Mouse (Mus musculus) C2C12 (cell line): Measurements from ENCODE around the gene Gdap1l1.

Experiments
- CTCF ChIP-seq: IDR thresholded peaks from one replicate; pipeline ENCODE4 v1.5.1; 2011; ENCODE audit not compliant: control insufficient read depth, insufficient read depth, insufficient read length
- MAX ChIP-seq: IDR thresholded peaks from one replicate; pipeline ENCODE4 v1.6.1; 2011; ENCODE audit warnings: mild to moderate bottlenecking, control low read depth
- MYOD1 ChIP-seq: IDR thresholded peaks from one replicate; pipeline ENCODE4 v1.6.1; 2011; ENCODE audit warnings: low read depth; ENCODE audit not compliant: control insufficient read depth, insufficient read length

DNA sequence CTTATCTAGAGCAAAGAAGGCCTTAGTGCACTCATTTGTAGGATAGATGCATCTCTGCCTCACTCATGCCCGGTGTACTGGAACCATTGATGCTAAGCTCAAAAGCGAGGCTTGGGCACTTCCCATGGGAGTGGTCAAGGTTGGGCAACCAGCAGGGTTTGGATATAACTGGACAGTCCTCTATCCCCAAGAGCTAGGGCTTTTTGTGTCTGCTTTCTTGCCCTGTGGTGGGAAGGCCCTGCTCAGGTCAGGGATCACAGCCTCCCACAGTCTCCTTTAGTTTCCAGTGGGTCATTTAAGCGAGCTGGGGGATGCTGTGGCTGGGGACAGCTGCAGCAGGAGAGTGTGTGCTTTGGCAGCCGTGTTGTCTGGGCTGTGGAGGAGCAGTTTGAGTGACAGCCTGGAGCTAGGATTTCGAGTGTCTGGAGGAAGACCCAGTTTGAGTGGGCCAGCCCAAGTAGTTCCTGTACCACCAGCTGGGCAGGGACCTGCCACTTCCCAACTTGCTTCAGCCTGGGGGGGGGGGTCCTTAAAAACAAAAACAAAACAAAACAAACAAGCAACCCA is 51.5 kb downstream of the Gdap1l1 start:
- no peak for TF ChIP-seq CTCF
- TF ChIP-seq MYOD1 = no peak
- TF ChIP-seq MAX = no peak
